Mouse (Mus musculus): ENCODE measurements around the gene Lrrd1. TPM values are rescaled to one million over a fixed set of nuclear protein-coding genes. Genes with fewer than 3 reads are reported as not detected.

Lrrd1 gene
- total and polyA plus RNA-seq, 3 experiments: 0.17 to 0.39 (median 0.20) TPM

Other genes starting within 250 kb of the Lrrd1 start
- 10 to 100 TPM; 20.9 to 43.1 TPM for gene Pex1, start 249.1 kb upstream of the Lrrd1 start, total RNA-seq (2021)
- gene Pex1, start 249.1 kb upstream of the Lrrd1 start, polyA plus RNA-seq (2012; rRNA removed): 6.0 and 8.9 TPM in 2 replicates
- 1 to 10 TPM; 8.8 to 9.4 TPM for gene Rbm48, start 248.6 kb upstream of the Lrrd1 start, total RNA-seq (2021)
- 2.0 and 2.8 TPM in 2 replicates for gene Rbm48, start 248.6 kb upstream of the Lrrd1 start, polyA plus RNA-seq (2012; rRNA removed)
- gene Tmbim7, start 194.0 kb upstream of the Lrrd1 start, total RNA-seq (2021): not detected
- not detected in 2 replicates for gene Tmbim7, start 194.0 kb upstream of the Lrrd1 start, polyA plus RNA-seq (2012; rRNA removed)
- 100 to 1,000 TPM; 161 to 197 TPM for gene Gatad1, start 188.0 kb upstream of the Lrrd1 start, total RNA-seq (2021)
- 93.7 and 114 TPM in 2 replicates for gene Gatad1, start 188.0 kb upstream of the Lrrd1 start, polyA plus RNA-seq (2012; rRNA removed)
- gene Ankib1, start 42.2 kb upstream of the Lrrd1 start, total RNA-seq (2021): 10 to 100 TPM; 58.5 to 90.4 TPM
- gene Ankib1, start 42.2 kb upstream of the Lrrd1 start, polyA plus RNA-seq (2012; rRNA removed): 6.9 and 10.5 TPM in 2 replicates
- 10 to 100 TPM; 41.9 to 55.7 TPM for gene Krit1, start 42.0 kb upstream of the Lrrd1 start, total RNA-seq (2021)
- gene Krit1, start 42.0 kb upstream of the Lrrd1 start, polyA plus RNA-seq (2012; rRNA removed): 2.7 and 3.2 TPM in 2 replicates
- 1 to 10 TPM; 6.6 to 7.8 TPM for gene Mterf1a, start 48.8 kb downstream of the Lrrd1 start, total RNA-seq (2021)
- 0.17 and 0.41 TPM in 2 replicates for gene Mterf1a, start 48.8 kb downstream of the Lrrd1 start, polyA plus RNA-seq (2012; rRNA removed)
- 10 to 100 TPM; 61.9 to 78.5 TPM for gene Akap9, start 82.9 kb downstream of the Lrrd1 start, total RNA-seq (2021)
- gene Akap9, start 82.9 kb downstream of the Lrrd1 start, polyA plus RNA-seq (2012; rRNA removed): 14.4 and 18.3 TPM in 2 replicates